Mouse (Mus musculus): ENCODE results near the gene Cdk6. TPM values are rescaled to one million over a fixed set of nuclear protein-coding genes. Genes with fewer than 3 reads are reported as not detected.

The Cdk6 gene
- total and polyA plus RNA-seq, 3 experiments, result 79.0 to 318 (median 197) TPM

- H3K27me3 ChIP-seq (ENCODE audit: control insufficient read depth in 1 of 2, insufficient read depth in 2 of 2, low read length in 2 of 2), result no peaks in the 10 kb centered on the region
- H3K27ac ChIP-seq (ENCODE audit: control insufficient read depth, low read depth, low read length), result no peak overlapping the region
- no peaks in the 10 kb centered on the region for H3K9me3 ChIP-seq (replicated peaks; ENCODE audit: insufficient read depth, low read length)
- peaks cover 16 to 53% of the 10 kb centered on the region in 2 experiments for H3K36me3 ChIP-seq (ENCODE audit: control insufficient read depth in 1 of 2, insufficient read depth in 2 of 2, low read length in 2 of 2)
- peaks cover 8 to 10% of the 10 kb centered on the region in 2 experiments; a peak in 2 of 4 replicates for H3K4me1 ChIP-seq (ENCODE audit: control insufficient read depth in 1 of 2, insufficient read depth in 2 of 2, low read length in 2 of 2)
- H3K4me3 ChIP-seq (ENCODE audit: control insufficient read depth in 1 of 2, insufficient read depth in 1 of 2, low read depth in 2 of 2, low read length in 2 of 2), result no peak overlapping the region
- TF ChIP-seq RCOR1 (IDR thresholded peaks at IDR 0.05; ENCODE audit: low read depth, low read length), result no peak
- TF ChIP-seq TBP (IDR thresholded peaks at IDR 0.05; ENCODE audit: low read depth, low read length), result no peak
- TF ChIP-seq TAL1 (IDR thresholded peaks at IDR 0.05; ENCODE audit: low read length), result no peak
- TF ChIP-seq ZMIZ1 (IDR thresholded peaks at IDR 0.05; ENCODE audit: low read depth, low read length), result no peak
- no peak for TF ChIP-seq MYB (IDR thresholded peaks at IDR 0.05; ENCODE audit: low read depth, low read length)
- no peak for TF ChIP-seq MXI1 (IDR thresholded peaks at IDR 0.05; ENCODE audit: low read depth, low read length)
- H3K9ac ChIP-seq (ENCODE audit: control insufficient read depth, low read depth, low read length, poor library complexity, severe bottlenecking), result no peak overlapping the region
- peaks cover 8% of the 10 kb centered on the region; the same call in 1 of the 2 replicates for H3K79me2 ChIP-seq (ENCODE audit: control insufficient read depth, insufficient read depth, low read length, poor library complexity)
- DNase-seq (ENCODE audit: low read depth, low spot score), result no peak
Observed at GRCm38 (mm10) chr5:3490358-3490757, 149.1 kb downstream of the Cdk6 start.

- TF ChIP-seq EP300 (IDR thresholded peaks at IDR 0.05; ENCODE audit: low read depth in 1 of 2, low read length in 2 of 2) (no peak), MYB (IDR thresholded peaks at IDR 0.05; ENCODE audit: low read depth, low read length) (no peak), NELFE (IDR thresholded peaks at IDR 0.05; ENCODE audit: low read depth, low read length) (no peak), USF2 (IDR thresholded peaks at IDR 0.05; ENCODE audit: borderline replicate concordance in 1 of 2, insufficient read depth in 1 of 2, low read depth in 1 of 2, low read length in 2 of 2) (no peak), NRF1 (IDR thresholded peaks at IDR 0.05; ENCODE audit: insufficient read depth, low read depth, low read length, poor library complexity, severe bottlenecking) (no peak), SMC3 (IDR thresholded peaks at IDR 0.05; ENCODE audit: low read depth, low read length) (no peak), RAD21 (IDR thresholded peaks at IDR 0.05; ENCODE audit: low read depth, low read length) (no peak), BHLHE40 (IDR thresholded peaks at IDR 0.05; ENCODE audit: borderline replicate concordance, low read depth, low read length) (no peak), JUND (IDR thresholded peaks at IDR 0.05; ENCODE audit: low read depth, low read length) (no peak), KAT2A (conservative IDR thresholded peaks at IDR 0.05; ENCODE audit: low read depth, low read length) (no peak), USF1 (IDR thresholded peaks at IDR 0.05; ENCODE audit: low read depth, low read length) (no peak), CHD1 (IDR thresholded peaks at IDR 0.05; ENCODE audit: low read depth, low read length) (no peak), CTCF (IDR thresholded peaks at IDR 0.05 in 2 of 3, conservative IDR thresholded peaks at IDR 0.05 in 1 of 3; ENCODE audit: control insufficient read depth in 1 of 3, insufficient read depth in 1 of 3, low read depth in 2 of 3, low read length in 3 of 3, poor library complexity in 1 of 3, severe bottlenecking in 1 of 3) (no peak), POLR2A (IDR thresholded peaks at IDR 0.05; ENCODE audit: control insufficient read depth in 1 of 2, insufficient read depth in 1 of 2, low read depth in 1 of 2, low read length in 2 of 2, poor library complexity in 1 of 2) (no peak), E2F4 (IDR thresholded peaks at IDR 0.05; ENCODE audit: borderline replicate concordance, low read depth, low read length) (no peak), RCOR1 (IDR thresholded peaks at IDR 0.05; ENCODE audit: low read depth, low read length) (no peak), MAFK (IDR thresholded peaks at IDR 0.05; ENCODE audit: borderline replicate concordance, low read depth, low read length) (no peak)
- H3K36me3 ChIP-seq (ENCODE audit: control insufficient read depth in 1 of 2, insufficient read depth in 2 of 2, low read length in 2 of 2), result peaks cover 16 to 53% of the 10 kb centered on the region in 2 experiments
- no peak overlapping the region for H3K27ac ChIP-seq (ENCODE audit: control insufficient read depth, low read depth, low read length)
- no peaks in the 10 kb centered on the region for H3K27me3 ChIP-seq (ENCODE audit: control insufficient read depth in 1 of 2, insufficient read depth in 2 of 2, low read length in 2 of 2)
- peaks cover 10 to 14% of the 10 kb centered on the region in 2 experiments; a peak in 3 of 4 replicates for H3K4me1 ChIP-seq (ENCODE audit: control insufficient read depth in 1 of 2, insufficient read depth in 2 of 2, low read length in 2 of 2)
- no peak for DNase-seq (ENCODE audit: low read depth, low spot score)
- no peak overlapping the region for H3K9ac ChIP-seq (ENCODE audit: control insufficient read depth, low read depth, low read length, poor library complexity, severe bottlenecking)
- peaks cover 8% of the 10 kb centered on the region; the same call in 1 of the 2 replicates for H3K79me2 ChIP-seq (ENCODE audit: control insufficient read depth, insufficient read depth, low read length, poor library complexity)
- no peaks in the 10 kb centered on the region for H3K9me3 ChIP-seq (replicated peaks; ENCODE audit: insufficient read depth, low read length)
- H3K4me3 ChIP-seq (ENCODE audit: control insufficient read depth in 1 of 2, insufficient read depth in 1 of 2, low read depth in 2 of 2, low read length in 2 of 2), result no peak overlapping the region
Observed at GRCm38 (mm10) chr5:3491084-3491483, 149.8 kb downstream of the Cdk6 start.
